Mouse (Mus musculus): ENCODE measurements around the gene Clec14a. TPM values are rescaled to one million over a fixed set of nuclear protein-coding genes. Genes with fewer than 3 reads are reported as not detected.

Gene Clec14a
- polyA plus RNA-seq, 1 experiment from 2014 or later: 22.5 TPM

Other genes with a start within 250 kb of the Clec14a start
- 0.11 TPM in 1 of 2 replicates, not detected in the other for gene Sstr1, start 57.5 kb downstream of the Clec14a start, polyA plus RNA-seq (2014; fragmentation: Nextera tagmentation; extraction: Ambion mirVana)

Measured in heart, embryonic 14.5 days (tissue).